Mouse (Mus musculus) frontal cortex, postnatal 25 days (tissue): ENCODE data around the gene Smap1.

ENCODE experiments used
- DNase-seq, 2 experiments: peaks; one replicate each; pipeline ENCODE4 v3.0.0; 2022; ENCODE audit warnings: low spot score in 2 of 2

Gene Smap1

GRCm38 (mm10) chr1:23834819-23835218 lies 87.3 kb downstream of the Smap1 start:
- DNase-seq, result no peak

- DNase-seq, result no peak
These were observed 87.9 kb downstream of the Smap1 start for GRCm38 (mm10) chr1:23834246-23834645.

DNA sequence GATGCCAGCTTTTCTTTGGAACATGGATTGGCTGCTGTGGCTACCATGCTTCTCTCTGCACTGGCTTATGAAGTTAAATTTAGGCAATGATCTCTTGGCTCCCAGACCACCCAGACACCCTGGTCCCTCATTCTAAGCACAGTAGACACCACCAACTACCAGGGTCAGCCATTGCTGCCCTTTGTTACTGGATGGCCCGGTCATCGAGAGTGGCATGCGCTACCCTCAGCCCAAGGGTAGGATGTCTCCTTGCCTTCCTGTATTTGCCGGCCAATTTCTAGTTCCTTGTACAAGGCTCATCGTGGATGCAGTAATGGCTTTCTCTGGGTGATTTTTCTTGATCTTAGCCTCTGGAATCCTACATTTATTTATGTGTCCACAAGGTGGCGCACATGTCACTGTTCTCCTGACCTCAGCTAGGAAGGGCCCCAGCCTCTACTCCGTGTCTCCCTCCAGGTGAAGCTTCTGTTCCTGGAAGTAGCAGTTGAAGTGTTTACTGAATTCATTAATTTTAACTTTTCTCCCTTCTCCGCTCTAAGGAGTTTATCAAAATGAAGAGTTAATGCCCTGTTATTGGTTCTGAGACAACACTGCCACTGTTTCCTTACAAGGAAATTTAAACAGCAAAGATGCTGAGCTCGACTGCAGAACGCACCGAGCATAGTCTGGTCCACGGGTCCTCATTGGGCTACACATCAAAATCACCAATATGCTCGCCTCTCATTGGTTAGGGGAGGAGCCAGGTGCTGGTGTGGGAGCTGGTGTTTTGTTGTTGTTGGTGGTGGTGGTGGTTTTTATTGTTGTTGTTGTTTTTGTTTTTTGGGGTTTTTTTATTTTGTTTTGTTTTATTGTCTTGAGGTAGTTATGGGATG lies 95.0 kb downstream of the Smap1 start:
- no peak for DNase-seq

DNA sequence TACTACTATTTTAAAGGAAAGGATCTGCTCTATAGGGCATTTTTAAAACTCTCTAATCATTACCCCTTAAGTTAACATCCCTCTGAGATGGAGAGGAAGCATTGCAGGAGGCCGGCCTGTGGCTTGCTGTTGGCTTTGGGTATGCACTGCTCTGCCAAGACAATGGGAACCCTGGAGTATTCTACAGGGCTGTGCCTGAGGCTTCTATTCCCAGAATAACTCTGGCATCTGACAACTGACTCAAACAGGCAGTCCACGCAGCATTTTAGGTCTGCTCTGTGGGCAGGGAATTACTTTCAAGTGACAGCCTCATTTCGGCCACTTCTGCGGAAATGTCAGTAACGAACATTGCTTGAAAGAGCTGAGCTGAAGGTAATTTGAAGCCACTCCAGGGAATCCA lies 100.5 kb downstream of the Smap1 start:
- DNase-seq, result no peak

DNA sequence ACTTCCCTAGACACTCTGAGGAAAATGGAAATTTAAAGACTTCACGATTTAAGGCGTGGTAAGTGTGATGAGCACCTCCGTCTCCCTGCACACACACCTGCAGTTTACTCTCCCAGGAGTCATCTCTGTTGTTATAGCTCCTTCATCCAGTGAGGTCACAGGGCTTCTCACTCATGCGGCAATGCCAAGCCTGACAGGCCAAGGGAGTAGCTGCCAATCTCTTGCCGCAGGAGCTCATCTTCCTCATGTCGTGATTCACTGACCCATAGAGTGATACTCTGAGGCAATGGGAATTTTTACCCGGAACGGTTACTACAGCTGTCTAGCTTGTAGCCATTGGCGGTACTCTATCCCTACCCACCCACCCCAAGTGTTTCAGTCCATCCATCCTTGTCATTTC lies 123.8 kb downstream of the Smap1 start:
- no peak for DNase-seq
